Mouse (Mus musculus): ENCODE results near the gene Tmcc3. TPM values are rescaled to one million over a fixed set of nuclear protein-coding genes. Genes with fewer than 3 reads are reported as not detected.
"Not testable (repeated sequence)": the region's sequence is repeated elsewhere in the genome, so short reads cannot be mapped to it uniquely, and the experiment has no call there.

Tmcc3 gene
- polyA plus RNA-seq, 1 experiment: 20.7 TPM

DNA sequence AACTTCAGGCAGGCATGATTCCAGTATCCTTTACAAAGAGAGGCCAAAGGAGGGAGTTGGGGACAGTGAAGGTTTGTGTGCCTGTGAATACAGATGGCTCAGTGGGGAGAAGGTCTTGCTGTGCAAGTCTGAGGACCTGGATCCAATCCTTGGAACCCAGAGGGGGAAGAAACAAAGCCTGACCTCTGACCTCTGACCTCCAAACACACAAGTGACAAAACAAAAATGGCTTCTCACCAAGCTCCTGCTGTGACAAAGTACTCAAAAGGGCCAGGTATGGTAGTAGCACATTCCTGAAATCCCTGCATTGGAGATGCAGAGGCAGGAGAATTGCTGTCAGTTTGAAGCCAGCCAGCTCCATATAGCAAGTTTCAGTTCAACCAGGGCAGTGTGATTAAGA, 219.7 kb downstream of the Tmcc3 start:
- DNase-seq: no peak
- H3K4me3 ChIP-seq (ENCODE audit: control insufficient read depth, insufficient read depth, low read length): no peak overlapping the region
- no peak for TF ChIP-seq CTCF (IDR thresholded peaks at IDR 0.05; ENCODE audit: borderline replicate concordance, control insufficient read depth, extremely low read depth, insufficient read depth, low read length, poor library complexity)
- TF ChIP-seq POLR2A (IDR thresholded peaks at IDR 0.05; ENCODE audit: control insufficient read depth, extremely low read depth, insufficient read depth, low read length, poor library complexity): no peak
- H3K27ac ChIP-seq (ENCODE audit: control insufficient read depth, insufficient read depth, low read length): no peak overlapping the region
- H3K36me3 ChIP-seq (ENCODE audit: control insufficient read depth, insufficient read depth, low read length): no peaks in the 10 kb centered on the region
- no peaks in the 10 kb centered on the region for H3K27me3 ChIP-seq (ENCODE audit: control insufficient read depth, insufficient read depth, low read length)
- H3K4me1 ChIP-seq (replicated peaks; ENCODE audit: control insufficient read depth, insufficient read depth, low read length): peaks cover 15% of the 10 kb centered on the region

DNA sequence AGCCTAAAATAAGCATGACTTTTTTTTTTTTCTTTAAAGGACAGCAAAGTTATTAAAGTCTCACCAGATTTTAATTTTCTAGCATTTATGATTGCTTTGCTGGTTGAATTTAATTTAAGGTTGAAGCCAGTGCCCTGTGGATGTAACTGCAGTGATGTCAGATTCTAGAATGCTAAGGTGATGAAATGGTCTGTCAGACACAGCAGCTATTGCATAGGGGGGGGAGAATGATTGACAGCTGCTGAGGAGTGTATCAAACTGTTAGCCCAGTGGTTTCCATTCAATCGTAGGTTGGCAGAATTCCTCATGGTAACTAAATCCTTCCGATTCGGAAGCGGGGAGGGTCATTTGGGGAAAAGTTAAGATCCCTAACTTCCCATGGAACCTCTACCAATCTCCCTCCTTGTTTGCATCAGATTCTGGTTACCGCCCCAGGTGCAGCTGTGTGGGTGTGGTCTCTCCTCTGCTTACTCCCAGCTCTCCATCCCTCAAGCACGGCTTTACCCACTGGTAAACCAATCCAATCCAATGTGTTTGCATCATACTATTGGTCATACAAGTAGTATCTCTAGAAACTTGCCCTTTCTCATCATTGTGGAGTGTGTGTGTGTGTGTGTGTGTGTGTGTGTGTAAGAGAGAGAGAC, 221.5 kb downstream of the Tmcc3 start:
- DNase-seq: no peak
- WGBS: 85% methylated on average over 6 of the region's 6 CpGs
- no peak overlapping the region for H3K4me3 ChIP-seq (ENCODE audit: control insufficient read depth, insufficient read depth, low read length)
- no peaks in the 10 kb centered on the region for H3K27me3 ChIP-seq (ENCODE audit: control insufficient read depth, insufficient read depth, low read length)
- no peak for TF ChIP-seq CTCF (IDR thresholded peaks at IDR 0.05; ENCODE audit: borderline replicate concordance, control insufficient read depth, extremely low read depth, insufficient read depth, low read length, poor library complexity)
- TF ChIP-seq POLR2A (IDR thresholded peaks at IDR 0.05; ENCODE audit: control insufficient read depth, extremely low read depth, insufficient read depth, low read length, poor library complexity): no peak
- H3K27ac ChIP-seq (ENCODE audit: control insufficient read depth, insufficient read depth, low read length): no peak overlapping the region
- H3K4me1 ChIP-seq (replicated peaks; ENCODE audit: control insufficient read depth, insufficient read depth, low read length): peaks cover 15% of the 10 kb centered on the region
- H3K36me3 ChIP-seq (ENCODE audit: control insufficient read depth, insufficient read depth, low read length): no peaks in the 10 kb centered on the region

DNA sequence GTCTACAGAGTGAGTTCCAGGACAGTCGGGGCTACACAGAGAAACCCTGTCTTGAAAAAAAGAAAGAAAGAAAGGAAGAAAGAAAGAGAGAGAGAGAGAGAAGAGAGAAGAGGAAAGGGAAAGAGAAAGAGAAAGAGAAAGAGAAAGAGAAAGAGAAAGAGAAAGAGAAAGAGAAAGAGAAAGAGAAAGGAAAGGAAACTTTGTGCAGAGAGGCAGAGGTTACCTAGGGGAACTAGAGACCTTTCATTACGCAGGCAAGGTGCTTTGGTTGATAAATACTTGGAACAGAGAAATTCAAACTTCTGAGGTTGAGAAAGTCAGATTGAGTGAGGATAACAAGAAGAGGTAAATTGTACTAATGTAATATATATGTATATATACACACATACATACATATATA, 226.9 kb downstream of the Tmcc3 start:
- not testable (repeated sequence) for H3K36me3 ChIP-seq (ENCODE audit: control insufficient read depth, insufficient read depth, low read length); H3K4me1 ChIP-seq (replicated peaks; ENCODE audit: control insufficient read depth, insufficient read depth, low read length); H3K27ac ChIP-seq (ENCODE audit: control insufficient read depth, insufficient read depth, low read length); H3K4me3 ChIP-seq (ENCODE audit: control insufficient read depth, insufficient read depth, low read length); H3K27me3 ChIP-seq (ENCODE audit: control insufficient read depth, insufficient read depth, low read length); DNase-seq
- WGBS: 87% methylated on average over 2 of the region's 2 CpGs

DNA sequence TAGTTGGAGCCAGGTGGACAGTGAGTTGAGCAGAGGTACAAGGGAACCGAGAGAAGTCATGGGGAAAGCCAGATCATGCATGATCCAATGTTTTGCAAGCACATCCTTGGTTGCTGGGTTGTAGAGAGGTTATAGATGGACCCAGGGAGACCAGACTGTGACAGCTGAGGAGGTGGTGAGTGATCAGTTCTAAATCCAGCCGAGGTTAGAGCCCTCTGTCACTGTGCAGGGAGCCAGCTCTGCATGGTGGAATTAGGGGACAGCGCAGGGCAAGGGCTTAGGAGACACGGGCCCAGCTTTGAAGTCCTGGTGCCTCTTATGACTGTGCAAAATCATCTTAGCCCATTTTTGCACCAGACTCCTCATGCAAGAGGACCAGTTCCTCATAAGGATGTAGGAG, 228.5 kb downstream of the Tmcc3 start:
- Histone ChIP-seq H3K4me1 (replicated peaks; ENCODE audit: control insufficient read depth, insufficient read depth, low read length) (peaks cover 7% of the 10 kb centered on the region), H3K4me3 (ENCODE audit: control insufficient read depth, insufficient read depth, low read length) (no peak overlapping the region), H3K27ac (ENCODE audit: control insufficient read depth, insufficient read depth, low read length) (no peak overlapping the region), H3K27me3 (ENCODE audit: control insufficient read depth, insufficient read depth, low read length) (no peaks in the 10 kb centered on the region), H3K36me3 (ENCODE audit: control insufficient read depth, insufficient read depth, low read length) (no peaks in the 10 kb centered on the region)
- 83% methylated on average over 4 of the region's 4 CpGs for WGBS
- no peak for DNase-seq
- TF ChIP-seq CTCF (IDR thresholded peaks at IDR 0.05; ENCODE audit: borderline replicate concordance, control insufficient read depth, extremely low read depth, insufficient read depth, low read length, poor library complexity): no peak

DNA sequence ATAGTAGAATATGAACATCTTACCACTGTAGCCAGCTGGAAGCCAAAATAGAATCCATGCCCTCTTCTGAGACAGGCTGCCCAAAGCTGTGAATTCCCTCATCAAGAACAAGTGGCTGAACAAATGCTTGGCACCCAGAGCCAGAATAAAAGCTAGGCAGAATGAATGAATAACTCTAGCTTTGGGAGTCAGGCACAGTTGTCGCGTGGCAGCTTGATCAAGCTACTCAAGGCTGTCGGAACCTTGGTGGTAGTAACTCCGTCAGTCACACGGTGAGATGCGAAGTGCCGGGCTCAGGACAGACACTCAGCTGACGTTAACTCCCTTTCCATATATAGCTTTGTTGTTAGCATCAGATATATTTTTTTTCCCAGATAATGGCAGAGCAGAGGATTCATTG, 232.2 kb downstream of the Tmcc3 start:
- TF ChIP-seq POLR2A (IDR thresholded peaks at IDR 0.05; ENCODE audit: control insufficient read depth, extremely low read depth, insufficient read depth, low read length, poor library complexity): no peak
- no peak for TF ChIP-seq CTCF (IDR thresholded peaks at IDR 0.05; ENCODE audit: borderline replicate concordance, control insufficient read depth, extremely low read depth, insufficient read depth, low read length, poor library complexity)
- 93% methylated on average over 8 of the region's 8 CpGs for WGBS

DNA sequence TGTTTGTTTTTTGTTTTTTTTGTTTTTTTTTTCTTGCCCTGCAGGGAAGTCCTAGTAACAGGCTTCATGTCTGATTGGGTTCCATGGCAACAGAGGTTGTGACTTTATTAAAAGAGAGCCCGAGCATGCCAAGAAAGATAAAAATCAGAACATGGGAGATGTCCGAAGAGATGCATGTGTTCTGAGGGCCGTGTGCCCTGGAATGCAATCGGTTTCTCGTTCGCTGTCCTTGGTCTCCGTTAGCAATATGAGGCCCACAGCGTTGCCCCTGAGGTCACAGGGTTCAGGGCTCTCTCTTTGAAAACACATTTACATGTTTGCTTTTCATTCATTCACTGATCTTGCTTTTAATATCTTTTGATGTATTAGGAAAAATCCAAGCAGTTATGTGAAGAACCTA, 233.1 kb downstream of the Tmcc3 start:
- H3K27ac ChIP-seq (ENCODE audit: control insufficient read depth, insufficient read depth, low read length): no peak overlapping the region
- H3K27me3 ChIP-seq (ENCODE audit: control insufficient read depth, insufficient read depth, low read length): no peaks in the 10 kb centered on the region
- H3K4me1 ChIP-seq (replicated peaks; ENCODE audit: control insufficient read depth, insufficient read depth, low read length): peaks cover 14% of the 10 kb centered on the region
- no peak for DNase-seq
- 92% methylated on average over 8 of the region's 8 CpGs for WGBS
- TF ChIP-seq CTCF (IDR thresholded peaks at IDR 0.05; ENCODE audit: borderline replicate concordance, control insufficient read depth, extremely low read depth, insufficient read depth, low read length, poor library complexity) (no peak), POLR2A (IDR thresholded peaks at IDR 0.05; ENCODE audit: control insufficient read depth, extremely low read depth, insufficient read depth, low read length, poor library complexity) (no peak)
- H3K36me3 ChIP-seq (ENCODE audit: control insufficient read depth, insufficient read depth, low read length): no peaks in the 10 kb centered on the region
- no peak overlapping the region for H3K4me3 ChIP-seq (ENCODE audit: control insufficient read depth, insufficient read depth, low read length)

More for the DNA sequence above, 232.2 kb downstream of the Tmcc3 start:
- DNase-seq: no peak
- Histone ChIP-seq H3K27ac (ENCODE audit: control insufficient read depth, insufficient read depth, low read length) (no peak overlapping the region), H3K36me3 (ENCODE audit: control insufficient read depth, insufficient read depth, low read length) (no peaks in the 10 kb centered on the region), H3K27me3 (ENCODE audit: control insufficient read depth, insufficient read depth, low read length) (no peaks in the 10 kb centered on the region), H3K4me1 (replicated peaks; ENCODE audit: control insufficient read depth, insufficient read depth, low read length) (peaks cover 14% of the 10 kb centered on the region), H3K4me3 (ENCODE audit: control insufficient read depth, insufficient read depth, low read length) (no peak overlapping the region)

DNA sequence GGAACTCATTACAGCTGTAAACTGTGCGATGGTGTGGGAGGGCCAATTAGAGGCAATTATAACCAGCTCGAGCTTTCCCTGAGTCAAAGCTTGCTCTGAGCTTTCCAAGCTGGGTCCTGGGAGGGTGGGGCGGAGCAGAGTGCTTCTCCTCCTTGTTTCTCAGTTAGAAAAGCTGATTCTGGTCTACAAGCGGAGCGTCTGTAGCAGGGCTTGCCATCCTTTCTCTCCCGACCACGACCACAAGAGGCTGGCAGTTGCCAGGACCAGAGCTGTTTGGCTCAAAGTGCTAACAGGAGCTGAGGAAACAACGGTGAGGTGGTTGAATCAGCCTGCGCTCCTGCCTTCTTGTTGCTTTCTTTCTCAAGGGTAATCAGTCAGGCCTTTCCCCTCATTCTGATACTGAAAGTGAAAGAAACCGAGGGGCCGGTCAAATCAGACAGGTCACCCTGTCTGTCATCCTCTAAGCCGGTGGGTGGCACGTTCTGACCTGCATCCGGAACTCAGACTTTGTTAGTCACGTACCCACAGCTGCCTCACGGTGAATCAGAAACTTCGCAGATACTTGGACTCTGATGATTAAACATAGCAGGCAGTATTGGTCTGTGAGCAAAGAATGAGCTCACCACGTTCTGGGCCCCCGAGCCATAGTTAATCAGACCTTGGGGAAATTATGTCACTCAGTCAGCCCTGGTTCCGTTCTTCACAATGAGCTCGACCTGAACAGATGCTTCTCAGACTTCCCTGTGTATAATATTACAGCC, 233.7 kb downstream of the Tmcc3 start:
- no peaks in the 10 kb centered on the region for H3K36me3 ChIP-seq (ENCODE audit: control insufficient read depth, insufficient read depth, low read length)
- no peaks in the 10 kb centered on the region for H3K27me3 ChIP-seq (ENCODE audit: control insufficient read depth, insufficient read depth, low read length)
- H3K27ac ChIP-seq (ENCODE audit: control insufficient read depth, insufficient read depth, low read length): no peak overlapping the region
- peak; percentile 21 for DNase-seq
- H3K4me3 ChIP-seq (ENCODE audit: control insufficient read depth, insufficient read depth, low read length): peak overlapping the region; percentile 45
- TF ChIP-seq POLR2A (IDR thresholded peaks at IDR 0.05; ENCODE audit: control insufficient read depth, extremely low read depth, insufficient read depth, low read length, poor library complexity): no peak
- TF ChIP-seq CTCF (IDR thresholded peaks at IDR 0.05; ENCODE audit: borderline replicate concordance, control insufficient read depth, extremely low read depth, insufficient read depth, low read length, poor library complexity): no peak
- WGBS: 6% methylated on average over 21 of the region's 21 CpGs
- H3K4me1 ChIP-seq (replicated peaks; ENCODE audit: control insufficient read depth, insufficient read depth, low read length): peaks cover 14% of the 10 kb centered on the region

Measured in thymus, adult 2 months (tissue).